Mouse (Mus musculus) megakaryocyte, embryonic 14.5 days (primary cell): ENCODE results near the gene Wwc1.

Source experiments
- FLI1 ChIP-seq: IDR thresholded peaks from 2 replicates; pipeline ENCODE4 v1.6.1; 2012; ENCODE audit warnings: low read length, inconsistent platforms, mixed read lengths
- GATA1 ChIP-seq: IDR thresholded peaks from 3 replicates; pipeline ENCODE4 v1.6.1; 2012; ENCODE audit warnings: mixed read lengths, low read length, inconsistent platforms, borderline replicate concordance

DNA sequence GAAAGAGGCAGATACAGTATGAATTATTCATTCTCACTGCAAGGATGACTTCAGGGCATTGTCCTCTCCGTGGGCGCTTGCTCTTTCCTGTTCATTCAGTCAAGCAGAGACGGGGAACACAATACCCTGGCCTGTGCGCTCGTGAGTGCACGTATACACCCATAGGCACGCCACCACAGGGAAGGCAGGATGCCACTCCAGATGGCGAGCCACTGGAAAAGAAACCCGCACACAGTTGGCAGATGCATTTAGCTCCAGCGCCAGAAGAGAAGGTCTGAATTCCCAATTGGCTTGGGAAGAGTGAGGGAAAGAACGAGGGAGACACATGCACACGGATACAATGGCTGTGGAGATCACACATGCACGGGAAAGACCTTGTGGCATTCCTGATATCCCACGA lies 53.0 kb downstream of the Wwc1 start:
- TF ChIP-seq GATA1, result no peak
- no peak for TF ChIP-seq FLI1
